16 mouse cellular contexts compared by ENCODE assay signal in genomic region chr5:115958814-115959213, GRCm38 (mm10).
"Had no signal": no experiment of that assay in that cellular context is flagged by ENCODE, and none has a peak within 500 bp of the region (broad histone marks: within the 10 kb centered on the region; RNA-seq: fewer than 3 reads in every experiment).

No protein-coding gene starts in this region.

- H3K27me3 ChIP-seq: intestine, embryonic 15.5 days; limb, embryonic 13.5 days; neural tube, embryonic 15.5 days had no signal

- H3K27ac ChIP-seq: intestine, embryonic 15.5 days; layer of hippocampus, adult 2 months; limb, embryonic 13.5 days; midbrain, embryonic 10.5 days; neural tube, embryonic 15.5 days had no signal

- H3K9ac ChIP-seq: intestine, embryonic 15.5 days; limb, embryonic 13.5 days; neural tube, embryonic 15.5 days had no signal

- DNase-seq: kidney, adult 18-20 months; kidney, postnatal 10 days; kidney, postnatal 4 days; left cerebral cortex, postnatal 4 days; lung, postnatal 36 days; midbrain, embryonic 14.5 days; right cerebral cortex, postnatal 4 days; spleen, adult 18-20 months; thymus, adult 2 months; thymus, postnatal 36 days had no signal

- H3K4me1 ChIP-seq: intestine, embryonic 15.5 days; limb, embryonic 13.5 days; midbrain, embryonic 10.5 days; neural tube, embryonic 15.5 days had no signal

- H3K4me3 ChIP-seq: intestine, embryonic 15.5 days; layer of hippocampus, adult 2 months; limb, embryonic 13.5 days; midbrain, embryonic 10.5 days; myocyte; neural tube, embryonic 15.5 days had no signal

- H3K4me2 ChIP-seq: intestine, embryonic 15.5 days; limb, embryonic 13.5 days; neural tube, embryonic 15.5 days had no signal

- H3K9me3 ChIP-seq: intestine, embryonic 15.5 days; limb, embryonic 13.5 days; neural tube, embryonic 15.5 days had no signal
